Mouse (Mus musculus): ENCODE measurements around the gene Slc22a26. TPM values are rescaled to one million over a fixed set of nuclear protein-coding genes. Genes with fewer than 3 reads are reported as not detected.
"Not testable (repeated sequence)": the region's sequence is repeated elsewhere in the genome, so short reads cannot be mapped to it uniquely, and the experiment has no call there.

The Slc22a26 gene
- not detected for total RNA-seq (2021)
- long read RNA-seq, experiment 1 = 0 reads
- long read RNA-seq, experiment 2 = 0 reads

- no peak for DNase-seq (ENCODE audit: low spot score in 2 of 2)
Measured at GRCm38 (mm10) chr19:7802571-7802970, at the start of gene Slc22a26. Gene Slc22a26 (minus strand): TSS chr19:7802667.

- no peak for DNase-seq (ENCODE audit: low spot score in 2 of 2)
Measured at GRCm38 (mm10) chr19:7829851-7830250, 27.4 kb upstream of the Slc22a26 start.

DNA sequence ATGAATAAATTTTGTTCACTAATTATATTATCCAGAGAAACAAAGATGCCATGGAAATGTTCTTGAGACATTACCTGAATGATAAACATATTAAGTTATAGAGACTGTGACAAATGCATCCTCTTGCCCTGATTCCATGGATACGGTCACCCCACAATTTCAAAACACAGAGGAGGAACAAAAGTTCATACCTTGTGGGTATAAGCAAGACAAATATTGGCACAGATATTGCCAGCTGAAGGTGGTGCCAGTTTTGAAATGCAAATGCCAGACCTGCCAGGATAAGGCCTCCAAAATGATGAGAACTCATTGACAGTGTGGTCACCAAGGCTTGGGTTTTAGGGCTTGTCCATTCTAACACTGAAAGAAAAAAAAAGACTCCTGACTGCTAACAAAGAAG lies 11.9 kb downstream of the Slc22a26 start:
- no peak for DNase-seq (ENCODE audit: low spot score in 2 of 2)

GRCm38 (mm10) chr19:7775306-7775705 lies 27.2 kb downstream of the Slc22a26 start:
- no peak for DNase-seq (ENCODE audit: low spot score in 2 of 2)

DNA sequence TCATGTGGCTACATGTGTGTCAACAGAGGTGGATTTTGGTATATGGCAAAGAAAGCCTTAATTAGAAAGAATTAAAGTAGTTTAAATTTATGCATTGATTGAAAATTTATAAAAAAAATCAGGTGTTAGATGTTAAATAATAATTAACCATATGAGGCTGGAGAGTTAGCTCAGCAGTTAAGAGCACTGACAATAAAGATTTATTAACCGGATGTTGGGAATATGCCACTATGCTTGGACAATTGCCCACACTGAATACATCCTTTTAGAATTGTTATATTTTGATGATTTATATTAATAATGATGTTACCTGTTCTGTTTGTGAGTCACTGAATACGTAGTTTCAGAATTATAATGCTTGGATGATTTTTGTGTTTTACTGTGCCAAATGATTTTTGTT lies 36.3 kb downstream of the Slc22a26 start:
- no peak for DNase-seq (ENCODE audit: low spot score in 2 of 2)

DNA sequence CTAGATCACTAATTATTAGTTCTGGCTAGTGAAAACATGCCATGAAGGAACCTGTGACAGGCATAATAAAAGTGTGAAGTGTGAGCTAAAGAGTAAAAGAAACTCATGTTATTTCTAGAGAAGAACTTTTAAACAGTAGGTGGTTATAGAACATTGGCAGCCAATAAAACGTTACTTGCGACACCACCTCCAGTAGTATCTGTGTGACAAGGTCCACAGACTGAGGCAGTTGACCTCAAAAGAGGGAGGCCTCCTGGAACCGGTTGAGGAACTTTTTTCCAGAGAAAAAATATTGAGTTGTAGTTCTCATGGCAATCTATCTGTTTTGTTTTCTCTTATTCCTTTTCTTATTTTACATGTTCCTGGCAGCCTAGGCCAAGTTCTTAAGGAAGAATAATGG lies 36.9 kb downstream of the Slc22a26 start:
- no peak for DNase-seq (ENCODE audit: low spot score in 2 of 2)

DNA sequence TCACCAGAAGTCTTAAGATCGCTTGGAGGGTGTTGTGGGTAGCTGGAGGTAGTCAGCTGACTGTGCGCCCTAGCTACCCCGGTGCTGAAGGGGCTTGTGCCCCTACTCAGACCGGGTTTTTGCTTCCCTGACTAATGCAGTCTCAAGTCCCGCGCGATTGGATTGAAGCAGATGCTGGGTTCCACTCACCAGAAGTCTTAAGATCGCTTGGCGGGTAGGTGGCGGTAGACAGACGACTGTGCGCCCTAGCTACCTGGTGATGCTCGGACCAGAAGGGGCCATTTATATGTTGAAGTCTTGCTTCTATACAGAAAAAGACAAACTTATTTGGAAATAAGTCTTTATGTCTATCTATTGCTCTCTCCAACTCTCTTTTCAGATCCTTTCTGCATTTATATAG lies 49.1 kb downstream of the Slc22a26 start:
- not testable (repeated sequence) for DNase-seq (ENCODE audit: low spot score in 2 of 2)

Other genes with a start within 250 kb of the Slc22a26 start
- 10 to 100 TPM; 33.2 to 40.7 TPM for gene Pla2g16, start 245.2 kb downstream of the Slc22a26 start, total RNA-seq (2021)
- under 1 TPM; 0.77 to 0.91 TPM for gene Lgals12, start 195.5 kb downstream of the Slc22a26 start, total RNA-seq (2021)
- not detected for gene Hrasls5, start 190.1 kb downstream of the Slc22a26 start, total RNA-seq (2021)
- not detected for gene Slc22a19, start 91.4 kb downstream of the Slc22a26 start, total RNA-seq (2021)
- not detected for gene Slc22a27, start 163.4 kb upstream of the Slc22a26 start, total RNA-seq (2021)